Mouse (Mus musculus): ENCODE measurements around the gene Hira.
"Not testable (repeated sequence)": the region's sequence is repeated elsewhere in the genome, so short reads cannot be mapped to it uniquely, and the experiment has no call there.

Gene Hira

DNA sequence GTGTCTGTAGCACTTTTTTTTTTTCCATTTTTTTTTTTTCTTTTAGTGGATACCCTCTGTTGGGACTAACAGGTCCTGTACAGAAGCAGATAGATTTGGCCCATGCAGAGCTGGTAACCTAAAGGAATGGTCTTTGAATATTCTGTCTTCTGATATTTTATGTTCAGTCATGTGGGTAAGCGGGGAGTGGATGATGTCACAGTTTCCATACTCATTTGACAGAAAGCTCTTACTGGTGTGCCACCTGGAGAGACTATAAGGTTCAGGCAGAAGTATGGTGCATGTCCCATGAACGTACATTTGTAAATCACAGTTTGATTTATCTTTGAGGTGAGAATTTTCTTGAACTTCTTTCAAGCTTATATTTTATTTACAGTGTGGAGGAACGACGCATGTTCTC lies 39.2 kb downstream of the Hira start:
- no peak for DNase-seq (ENCODE audit: extremely low read depth, low read depth, low spot score)

DNA sequence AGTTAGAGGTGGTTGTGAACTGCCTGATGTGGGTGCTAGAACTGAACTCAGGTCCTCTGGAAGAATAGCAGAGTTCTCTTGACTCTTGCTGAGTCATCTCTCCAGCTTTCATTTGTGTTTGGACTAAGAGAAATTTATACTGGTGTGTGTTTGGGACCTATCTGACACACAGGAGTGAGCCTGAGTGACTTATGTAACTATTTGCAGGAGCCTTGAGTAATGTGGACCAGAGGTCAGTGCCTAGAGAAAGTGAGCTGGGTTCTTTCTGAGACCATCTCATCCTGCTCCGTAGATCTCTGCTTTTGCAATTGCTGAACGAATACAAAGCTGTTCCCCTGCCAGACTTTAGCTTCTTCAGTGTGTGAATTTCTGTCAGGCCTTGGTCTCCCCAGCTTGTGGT lies 44.9 kb downstream of the Hira start:
- no peak for DNase-seq (ENCODE audit: extremely low read depth, low read depth, low spot score)

DNA sequence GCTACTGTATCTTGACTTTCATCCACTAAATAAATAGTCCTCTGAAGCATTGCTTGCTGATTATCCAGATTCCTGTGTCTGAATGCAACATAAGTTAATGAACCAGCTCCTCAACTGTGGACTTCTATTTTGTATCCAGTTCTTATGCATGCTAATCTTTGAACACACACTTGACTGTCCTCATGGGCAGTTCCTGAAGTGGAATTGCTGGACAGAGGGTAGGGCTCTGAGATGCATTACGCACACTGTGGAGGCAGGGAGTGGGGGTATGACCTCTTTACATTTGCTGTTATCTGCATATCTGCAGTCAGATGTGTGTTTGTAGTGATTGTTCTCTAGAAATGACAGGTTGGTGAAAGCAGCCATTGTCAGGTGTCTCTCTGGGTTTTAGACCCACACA lies 51.1 kb downstream of the Hira start:
- DNase-seq (ENCODE audit: extremely low read depth, low read depth, low spot score): no peak

- no peak for DNase-seq (ENCODE audit: extremely low read depth, low read depth, low spot score)
Observed at GRCm38 (mm10) chr16:18938321-18939082, 61.7 kb downstream of the Hira start.

DNA sequence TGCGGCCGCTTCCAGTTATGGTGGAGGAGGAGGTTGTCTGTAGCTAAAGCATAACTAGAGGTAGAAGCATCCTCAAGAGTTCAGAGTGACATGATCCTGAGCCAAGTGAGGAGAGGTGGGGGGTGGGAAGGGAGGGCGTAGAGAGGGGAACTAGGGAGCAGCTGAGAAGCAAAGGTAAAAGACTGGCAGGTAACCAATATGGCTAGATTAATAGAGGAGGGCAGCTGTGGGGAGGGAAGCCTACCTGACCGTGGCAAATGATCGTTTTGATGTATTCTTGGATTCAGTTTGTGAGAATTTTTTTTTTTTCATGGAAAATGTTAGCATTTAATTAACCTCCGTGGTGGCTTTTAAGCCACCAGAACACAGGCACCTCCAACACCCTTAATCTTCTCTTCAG lies 67.1 kb downstream of the Hira start:
- no peak for DNase-seq (ENCODE audit: extremely low read depth, low read depth, low spot score)

- no peak for DNase-seq (ENCODE audit: extremely low read depth, low read depth, low spot score)
Observed at GRCm38 (mm10) chr16:18948941-18949340, 72.1 kb downstream of the Hira start.

DNA sequence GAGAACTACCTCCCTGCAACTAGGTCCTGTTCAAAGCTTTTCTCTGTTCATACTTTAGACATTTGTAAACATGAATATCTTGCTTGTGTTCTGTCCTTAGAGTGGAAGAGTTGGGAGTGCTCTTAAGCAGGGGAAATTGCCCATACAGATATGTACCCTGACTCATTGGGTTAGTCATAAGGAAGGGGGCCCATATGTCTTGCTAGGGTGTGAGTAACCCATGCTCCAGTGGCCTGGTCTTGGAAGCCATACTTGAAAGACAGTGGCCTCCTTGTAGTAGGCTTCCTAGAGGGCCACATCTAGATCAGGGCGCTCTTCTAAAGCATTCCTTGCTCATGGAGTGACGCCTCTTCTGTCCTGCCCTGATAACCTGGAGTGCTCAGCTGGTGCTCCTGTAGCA lies 73.5 kb downstream of the Hira start:
- no peak for DNase-seq (ENCODE audit: extremely low read depth, low read depth, low spot score)

- DNase-seq (ENCODE audit: extremely low read depth, low read depth, low spot score): no peak
Observed at GRCm38 (mm10) chr16:18952813-18953212, 76.0 kb downstream of the Hira start.

GRCm38 (mm10) chr16:18955070-18955469 lies 78.2 kb downstream of the Hira start:
- no peak for DNase-seq (ENCODE audit: extremely low read depth, low read depth, low spot score)

GRCm38 (mm10) chr16:18963486-18963885 lies 86.6 kb downstream of the Hira start:
- DNase-seq (ENCODE audit: extremely low read depth, low read depth, low spot score): no peak

GRCm38 (mm10) chr16:18969420-18970128 lies 92.7 kb downstream of the Hira start:
- DNase-seq (ENCODE audit: extremely low read depth, low read depth, low spot score): no peak

DNA sequence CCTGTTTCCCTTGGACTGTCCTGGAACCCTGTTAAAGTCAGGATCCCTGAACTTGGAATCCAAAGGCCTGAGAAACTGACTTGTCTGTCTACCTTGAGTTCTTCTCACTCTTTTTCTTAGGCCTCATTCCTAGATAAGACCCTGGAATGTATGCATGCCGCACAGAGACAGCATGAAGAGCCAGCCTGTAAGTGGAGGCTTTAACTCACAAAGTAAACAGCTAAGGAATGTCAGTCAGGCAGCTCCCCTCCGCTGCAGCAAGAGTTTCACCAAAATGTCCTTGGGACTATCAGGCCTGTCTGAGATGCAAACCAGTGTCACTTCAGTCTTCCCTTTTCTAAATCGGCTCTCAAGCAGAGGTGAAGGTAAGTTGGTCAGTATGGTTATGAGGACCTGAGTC lies 94.0 kb downstream of the Hira start:
- DNase-seq (ENCODE audit: extremely low read depth, low read depth, low spot score): no peak

GRCm38 (mm10) chr16:18975665-18976064 lies 98.8 kb downstream of the Hira start:
- DNase-seq (ENCODE audit: extremely low read depth, low read depth, low spot score): not testable (repeated sequence)

DNA sequence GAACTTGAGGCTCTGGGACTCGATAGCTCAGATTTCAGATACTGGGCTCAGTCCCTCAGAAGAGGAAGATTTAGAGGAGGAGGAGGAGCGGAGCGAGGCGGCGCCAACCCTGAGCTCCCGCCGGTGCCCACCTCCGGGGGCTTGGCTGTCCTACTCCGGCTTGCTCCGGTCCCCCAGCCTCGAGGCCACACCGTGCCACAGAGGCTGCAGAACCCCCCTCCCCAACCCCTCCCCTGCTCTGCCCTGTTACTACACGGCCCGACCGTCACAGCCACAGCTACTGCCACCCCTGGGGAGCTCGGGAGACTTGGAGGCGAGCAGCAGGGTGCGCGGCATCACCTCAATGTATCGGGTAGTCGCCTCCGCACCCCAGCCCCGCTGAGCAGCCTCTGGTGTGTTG lies 99.5 kb downstream of the Hira start:
- DNase-seq (ENCODE audit: extremely low read depth, low read depth, low spot score): no peak

DNA sequence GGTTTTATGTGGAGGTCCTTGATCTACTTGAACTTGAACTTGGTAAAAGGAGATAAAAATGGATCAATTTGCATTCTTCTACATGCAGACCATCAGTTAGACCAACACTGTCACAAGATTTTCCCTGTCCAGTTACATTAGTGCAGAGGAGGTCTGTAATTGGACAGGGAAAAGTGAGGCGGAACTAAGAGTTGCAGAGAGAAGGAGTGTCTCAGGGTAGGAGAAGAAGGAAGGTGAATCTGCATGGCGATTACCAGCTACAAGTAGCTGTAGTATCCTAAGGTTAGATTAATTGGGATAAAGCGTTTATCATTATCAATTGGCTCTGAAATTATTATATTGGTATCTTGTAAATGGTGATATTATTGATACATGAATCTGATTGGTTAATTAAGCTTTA lies 109.5 kb downstream of the Hira start:
- DNase-seq (ENCODE audit: extremely low read depth, low read depth, low spot score): no peak

DNA sequence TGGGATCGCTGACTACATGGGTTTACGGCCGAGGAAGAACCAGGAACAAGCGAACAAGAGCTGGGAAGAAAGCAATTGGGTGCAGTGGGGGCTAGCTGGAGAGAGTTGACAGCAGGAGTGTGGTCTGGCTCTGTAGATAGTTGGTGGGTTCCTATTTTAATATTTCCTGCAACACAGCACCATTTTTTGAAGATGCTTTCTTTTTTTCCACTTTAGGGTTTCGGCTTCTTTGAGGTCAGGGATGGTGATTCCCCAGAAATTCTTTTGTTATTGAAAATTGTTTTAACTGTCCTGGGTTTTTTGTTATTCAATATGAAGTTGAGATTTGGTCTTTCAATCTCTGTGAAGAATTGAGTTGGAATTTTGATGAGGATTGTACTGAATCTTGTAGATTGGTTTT lies 110.0 kb downstream of the Hira start:
- no peak for DNase-seq (ENCODE audit: extremely low read depth, low read depth, low spot score)

- not testable (repeated sequence) for DNase-seq (ENCODE audit: extremely low read depth, low read depth, low spot score)
Observed at GRCm38 (mm10) chr16:19002610-19003389, 126.0 kb downstream of the Hira start.

DNA sequence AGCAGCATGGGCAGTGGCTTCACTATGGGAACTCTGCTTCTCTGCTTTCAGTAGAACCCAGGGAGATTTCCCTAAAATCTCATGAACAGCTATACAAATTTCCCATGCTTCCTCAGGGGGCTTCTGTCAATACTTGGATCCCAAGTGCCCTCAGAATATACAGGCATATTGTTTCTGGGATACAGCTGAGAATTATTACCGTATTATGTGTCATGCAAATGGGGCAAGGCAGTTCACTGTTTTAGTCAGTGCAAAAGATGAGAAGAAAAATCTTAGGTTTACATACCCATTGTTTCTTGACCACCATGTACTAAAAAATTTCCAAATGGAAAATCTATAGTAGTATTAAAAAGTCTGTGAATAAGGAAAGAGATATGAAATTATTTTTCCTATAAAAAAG lies 126.9 kb downstream of the Hira start:
- DNase-seq (ENCODE audit: extremely low read depth, low read depth, low spot score): no peak

DNA sequence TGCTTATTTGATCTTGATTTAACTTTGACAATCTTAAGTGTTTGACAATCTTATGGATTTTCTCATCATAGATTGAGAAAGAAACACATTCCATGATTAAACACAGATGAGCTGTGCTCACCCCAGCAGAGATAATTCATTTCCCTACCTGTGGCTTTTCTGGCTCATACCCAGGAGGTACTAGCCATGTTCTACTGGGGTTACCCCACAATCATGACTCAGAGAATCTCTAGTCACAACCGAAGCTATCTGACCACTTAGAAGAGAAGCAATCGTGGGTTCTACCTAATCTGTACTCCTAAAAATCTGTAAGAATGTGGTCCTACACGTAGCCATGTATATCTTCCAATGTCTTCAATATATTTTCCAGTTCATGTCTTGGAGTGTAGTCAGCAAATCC lies 128.5 kb downstream of the Hira start:
- DNase-seq (ENCODE audit: extremely low read depth, low read depth, low spot score): no peak

- DNase-seq (ENCODE audit: extremely low read depth, low read depth, low spot score): no peak
Observed at GRCm38 (mm10) chr16:19006715-19007114, 129.9 kb downstream of the Hira start.

GRCm38 (mm10) chr16:19007186-19007591 lies 130.4 kb downstream of the Hira start:
- not testable (repeated sequence) for DNase-seq (ENCODE audit: extremely low read depth, low read depth, low spot score)

DNA sequence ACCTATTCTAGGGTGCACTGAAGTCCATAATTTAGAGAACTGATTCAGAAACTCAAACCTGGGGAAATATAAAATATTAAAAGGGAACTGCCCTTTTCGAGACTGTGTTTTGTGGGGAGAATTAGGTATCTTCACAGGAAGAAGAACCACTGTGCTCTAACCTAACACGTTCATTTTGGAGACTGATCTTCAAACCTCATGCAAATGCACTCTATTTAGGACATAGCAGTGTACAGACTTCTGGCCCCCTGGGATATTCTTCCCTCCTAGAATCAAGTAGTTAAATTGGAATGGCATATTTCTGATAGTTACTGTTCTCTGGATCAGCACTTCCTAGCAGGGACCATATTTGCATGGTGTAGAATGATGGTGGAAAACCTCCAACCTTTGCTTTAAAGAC lies 133.9 kb downstream of the Hira start:
- no peak for DNase-seq (ENCODE audit: extremely low read depth, low read depth, low spot score)

Measured in fat pad, adult 2 months (tissue).